Mouse (Mus musculus): ENCODE results near the gene Pgm2. TPM values are rescaled to one million over a fixed set of nuclear protein-coding genes. Genes with fewer than 3 reads are reported as not detected.

The Pgm2 gene
- polyA plus RNA-seq (2016; fragmentation: Nextera tagmentation; extraction: Ambion mirVana) = 21.1 and 27.8 TPM in 2 replicates

DNA sequence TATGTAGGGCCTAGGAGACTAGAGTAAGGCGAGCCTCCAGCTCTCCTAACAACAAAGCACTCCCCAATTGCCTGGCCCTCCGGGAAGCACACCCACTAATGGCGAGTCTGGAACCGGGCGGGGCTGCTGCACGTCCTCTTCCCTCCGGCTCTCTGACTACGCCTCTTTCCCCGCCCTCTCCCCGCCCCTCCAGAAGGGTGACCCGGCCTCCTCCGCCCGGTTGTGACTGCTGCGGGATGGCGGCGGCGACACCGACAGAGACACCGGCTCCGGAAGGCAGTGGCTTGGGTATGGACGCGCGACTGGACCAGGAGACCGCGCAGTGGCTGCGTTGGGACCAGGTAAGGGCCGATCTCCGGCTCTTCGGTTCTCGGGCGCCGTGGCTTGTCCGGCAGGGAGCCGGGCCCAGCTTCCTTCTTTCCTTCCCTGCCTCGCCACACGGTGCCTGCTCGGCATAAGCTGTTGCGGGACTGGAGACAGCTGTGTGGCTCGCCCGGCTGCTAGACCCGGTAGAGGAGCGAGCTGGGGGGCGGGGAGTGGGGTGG, at the start of gene Pgm2:
Gene Pgm2 (plus strand): TSS at position 203 of the 545 bp plus-strand sequence.
- peak; percentile 96 for DNase-seq (ENCODE audit: low spot score)
- peak within 1 kb of the TSS; percentile 90 for H3K27ac ChIP-seq
- under 1% methylated on average over 43 of the region's 43 CpGs for WGBS
- no peaks in the 10 kb centered on the region for H3K9me3 ChIP-seq
- H3K27me3 ChIP-seq (ENCODE audit: insufficient read depth, poor library complexity, severe bottlenecking) = no peaks in the 10 kb centered on the region
- H3K4me1 ChIP-seq = peaks cover 24% of the 10 kb centered on the region
- H3K4me3 ChIP-seq = peak within 1 kb of the TSS; percentile 85
- H3K36me3 ChIP-seq = peaks cover 8% of the 10 kb centered on the region

DNA sequence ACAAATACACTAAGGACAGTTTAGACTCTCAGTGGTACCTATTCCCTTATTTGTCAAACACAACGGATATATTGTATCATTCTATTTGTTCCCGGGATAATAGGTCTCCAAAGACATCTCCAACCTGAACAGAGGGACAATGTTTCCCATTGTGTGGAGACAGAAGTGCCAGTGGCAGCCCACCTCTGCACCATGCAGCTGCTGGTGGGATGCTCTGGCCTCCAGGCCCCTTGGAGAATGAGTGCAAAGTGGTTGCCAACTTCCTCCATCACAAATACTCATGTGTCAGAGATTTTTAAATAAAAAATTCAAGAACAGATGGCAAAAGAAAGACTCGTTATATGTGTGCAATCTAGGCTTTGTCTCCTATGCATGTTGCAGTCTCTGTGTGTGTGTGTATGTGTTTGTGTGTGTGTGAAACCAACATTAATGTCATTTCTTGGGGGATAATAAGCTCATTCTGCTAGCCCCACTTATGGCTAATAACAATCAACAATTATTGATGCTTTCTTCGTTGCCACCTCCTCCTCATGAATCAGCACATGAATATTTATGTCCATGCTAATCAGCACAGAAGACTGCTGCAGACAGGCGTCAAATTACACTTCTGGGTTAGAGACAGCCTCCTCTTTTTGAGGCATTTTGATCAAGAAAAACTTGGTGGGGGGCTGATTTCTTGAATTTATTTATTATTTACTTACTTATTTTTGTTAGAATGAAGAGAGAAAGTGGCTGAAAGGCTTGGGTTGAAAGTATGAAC, 48.9 kb upstream of the Pgm2 start:
- DNase-seq (ENCODE audit: low spot score) = no peak
- peaks cover 19% of the 10 kb centered on the region; the same call in 1 of the 2 replicates for H3K27me3 ChIP-seq (ENCODE audit: insufficient read depth, poor library complexity, severe bottlenecking)
- H3K4me1 ChIP-seq = no peaks in the 10 kb centered on the region
- no peaks in the 10 kb centered on the region for H3K9me3 ChIP-seq
- H3K36me3 ChIP-seq = no peaks in the 10 kb centered on the region
- 69% methylated on average over 5 of the region's 5 CpGs for WGBS
- H3K27ac ChIP-seq = no peak overlapping the region
- H3K4me3 ChIP-seq = no peak overlapping the region

DNA sequence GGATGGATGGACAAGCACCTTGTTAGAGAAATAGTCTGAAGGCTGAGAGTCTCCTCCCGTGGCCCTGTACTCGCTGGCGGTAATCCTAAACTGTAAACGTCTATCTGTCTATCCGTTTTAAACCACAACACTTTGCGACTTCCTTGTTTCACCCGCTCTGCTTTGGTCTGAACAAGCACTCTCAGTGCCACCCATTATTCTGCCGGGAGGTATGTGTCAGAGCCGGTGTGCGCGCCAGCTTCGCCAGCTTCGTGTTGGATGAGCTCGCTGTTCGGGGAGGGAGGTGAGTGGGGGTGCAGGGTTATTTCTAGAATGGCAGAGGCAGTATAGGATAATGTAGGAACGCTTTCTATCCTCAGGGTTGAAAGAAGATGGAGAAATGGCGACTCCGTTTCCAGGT, 48.0 kb upstream of the Pgm2 start:
- Histone ChIP-seq H3K4me3 (no peak overlapping the region), H3K9me3 (no peaks in the 10 kb centered on the region), H3K27me3 (ENCODE audit: insufficient read depth, poor library complexity, severe bottlenecking) (peaks cover 19% of the 10 kb centered on the region; the same call in 1 of the 2 replicates), H3K4me1 (no peaks in the 10 kb centered on the region), H3K27ac (no peak overlapping the region), H3K36me3 (no peaks in the 10 kb centered on the region)
- WGBS = 89% methylated on average over 18 of the region's 18 CpGs
- DNase-seq (ENCODE audit: low spot score) = no peak

GRCm38 (mm10) chr5:64045502-64045901, 47.2 kb upstream of the Pgm2 start:
- Histone ChIP-seq H3K4me1 (no peaks in the 10 kb centered on the region), H3K36me3 (no peaks in the 10 kb centered on the region), H3K4me3 (no peak overlapping the region), H3K27ac (no peak overlapping the region), H3K27me3 (ENCODE audit: insufficient read depth, poor library complexity, severe bottlenecking) (peaks cover 19% of the 10 kb centered on the region; the same call in 1 of the 2 replicates), H3K9me3 (no peaks in the 10 kb centered on the region)
- no peak for DNase-seq (ENCODE audit: low spot score)
- WGBS = 59% methylated on average over 8 of the region's 8 CpGs

DNA sequence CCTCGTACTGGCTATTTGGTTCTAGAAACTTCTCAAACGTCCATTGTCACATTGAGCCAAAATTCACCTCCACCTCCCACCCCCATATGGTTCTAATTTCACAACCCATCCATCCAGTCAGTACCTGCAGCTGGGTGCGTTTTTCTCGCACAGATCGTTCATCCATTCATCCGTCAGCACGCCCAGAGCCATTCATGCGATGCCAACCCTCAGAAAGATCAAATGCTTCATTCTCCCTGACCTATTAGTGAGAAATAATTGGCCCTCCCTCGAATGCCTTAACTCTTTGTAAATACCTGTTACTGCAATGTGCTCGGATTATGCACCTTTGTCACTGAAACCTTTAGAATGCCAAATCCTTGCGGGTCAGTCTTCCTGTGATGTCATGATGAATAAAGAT, 45.8 kb upstream of the Pgm2 start:
- H3K27me3 ChIP-seq (ENCODE audit: insufficient read depth, poor library complexity, severe bottlenecking) = peaks cover 19% of the 10 kb centered on the region; the same call in 1 of the 2 replicates
- H3K9me3 ChIP-seq = no peaks in the 10 kb centered on the region
- H3K4me3 ChIP-seq = no peak overlapping the region
- no peaks in the 10 kb centered on the region for H3K36me3 ChIP-seq
- 76% methylated on average over 11 of the region's 11 CpGs for WGBS
- H3K27ac ChIP-seq = no peak overlapping the region
- no peak for DNase-seq (ENCODE audit: low spot score)
- H3K4me1 ChIP-seq = no peaks in the 10 kb centered on the region

DNA sequence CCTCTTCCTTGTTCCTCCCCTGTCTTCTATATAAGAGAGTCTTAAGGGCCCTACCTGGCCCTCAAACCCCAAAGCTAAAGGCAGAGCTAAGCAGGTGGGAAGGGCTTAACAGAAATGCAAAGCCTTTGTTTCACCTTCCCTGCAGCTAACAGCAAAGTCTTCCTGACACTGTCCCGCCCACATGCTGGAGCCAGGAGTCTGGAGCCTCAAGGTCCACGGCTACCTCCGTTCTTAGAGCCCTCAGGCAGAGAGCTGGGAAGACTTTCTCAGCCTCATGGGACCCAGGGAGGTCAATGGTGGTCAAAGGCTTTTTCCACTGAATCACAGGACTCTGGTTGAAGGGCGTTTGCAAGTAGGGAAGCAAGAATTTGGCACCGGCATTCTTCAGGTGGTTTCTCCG, 44.8 kb upstream of the Pgm2 start:
- H3K27me3 ChIP-seq (ENCODE audit: insufficient read depth, poor library complexity, severe bottlenecking) = peaks cover 19% of the 10 kb centered on the region; the same call in 1 of the 2 replicates
- no peaks in the 10 kb centered on the region for H3K4me1 ChIP-seq
- H3K9me3 ChIP-seq = no peaks in the 10 kb centered on the region
- DNase-seq (ENCODE audit: low spot score) = no peak
- no peaks in the 10 kb centered on the region for H3K36me3 ChIP-seq
- no peak overlapping the region for H3K27ac ChIP-seq
- WGBS = 43% methylated on average over 6 of the region's 6 CpGs
- H3K4me3 ChIP-seq = no peak overlapping the region

GRCm38 (mm10) chr5:64048605-64049004, 44.1 kb upstream of the Pgm2 start:
- H3K4me3 ChIP-seq = no peak overlapping the region
- no peaks in the 10 kb centered on the region for H3K4me1 ChIP-seq
- 60% methylated on average over 3 of the region's 3 CpGs for WGBS
- H3K27ac ChIP-seq = no peak overlapping the region
- H3K27me3 ChIP-seq (ENCODE audit: insufficient read depth, poor library complexity, severe bottlenecking) = peaks cover 19% of the 10 kb centered on the region; the same call in 1 of the 2 replicates
- no peak for DNase-seq (ENCODE audit: low spot score)
- no peaks in the 10 kb centered on the region for H3K9me3 ChIP-seq
- H3K36me3 ChIP-seq = no peaks in the 10 kb centered on the region

- H3K27ac ChIP-seq = no peak overlapping the region
- 76% methylated on average over 5 of the region's 5 CpGs for WGBS
These were observed 43.5 kb upstream of the Pgm2 start for GRCm38 (mm10) chr5:64049256-64049655.

DNA sequence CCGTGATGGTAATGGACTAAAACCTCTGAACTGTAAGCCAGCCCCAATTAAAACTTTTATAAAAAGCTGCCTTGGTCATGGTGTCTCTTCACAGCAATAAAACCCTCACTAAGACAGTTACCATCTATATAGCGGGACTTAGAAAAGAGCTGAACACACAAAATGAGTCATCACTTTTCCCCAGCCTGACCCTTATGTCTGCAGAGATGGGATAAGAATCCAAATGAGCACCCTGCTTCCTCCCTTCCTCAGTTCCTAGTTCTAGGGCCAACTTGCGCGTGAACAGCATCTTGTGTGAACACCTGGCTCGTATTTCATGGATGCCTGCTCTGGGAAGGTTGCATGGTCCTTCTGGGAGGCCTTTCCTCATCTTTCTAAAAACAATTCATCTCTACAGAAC, 39.7 kb upstream of the Pgm2 start:
- 85% methylated on average over 5 of the region's 5 CpGs for WGBS
- no peaks in the 10 kb centered on the region for H3K36me3 ChIP-seq
- H3K9me3 ChIP-seq = no peaks in the 10 kb centered on the region
- H3K4me1 ChIP-seq = no peaks in the 10 kb centered on the region
- H3K27me3 ChIP-seq (ENCODE audit: insufficient read depth, poor library complexity, severe bottlenecking) = peaks cover 20% of the 10 kb centered on the region; the same call in 1 of the 2 replicates
- no peak for DNase-seq (ENCODE audit: low spot score)
- H3K27ac ChIP-seq = no peak overlapping the region
- H3K4me3 ChIP-seq = no peak overlapping the region

More at GRCm38 (mm10) chr5:64049256-64049655, 43.5 kb upstream of the Pgm2 start:
- no peak for DNase-seq (ENCODE audit: low spot score)
- Histone ChIP-seq H3K4me1 (no peaks in the 10 kb centered on the region), H3K27me3 (ENCODE audit: insufficient read depth, poor library complexity, severe bottlenecking) (peaks cover 19% of the 10 kb centered on the region; the same call in 1 of the 2 replicates), H3K9me3 (no peaks in the 10 kb centered on the region), H3K4me3 (no peak overlapping the region), H3K36me3 (no peaks in the 10 kb centered on the region)

DNA sequence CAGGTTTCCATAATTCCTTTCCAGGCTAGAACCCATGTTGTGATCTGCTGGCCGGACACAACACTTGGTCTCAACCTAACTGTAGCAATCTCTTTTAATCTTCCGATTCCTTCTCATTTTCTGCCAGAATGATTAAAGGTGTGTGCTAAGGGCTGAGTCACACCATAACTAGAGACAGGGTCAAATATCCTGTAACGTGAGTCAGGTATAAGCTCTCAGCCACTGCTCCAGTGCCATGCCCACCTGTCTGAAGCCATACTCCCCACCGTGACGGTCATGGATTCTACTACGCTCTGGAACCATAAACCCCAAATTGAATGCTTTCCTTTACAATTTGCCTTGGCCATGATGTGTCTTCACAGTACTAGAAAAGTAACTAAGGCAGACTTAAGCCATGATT, 36.5 kb upstream of the Pgm2 start:
- H3K36me3 ChIP-seq = no peaks in the 10 kb centered on the region
- no peak overlapping the region for H3K27ac ChIP-seq
- WGBS = 91% methylated on average over 6 of the region's 6 CpGs
- H3K9me3 ChIP-seq = 0 out of 2 replicates have a peak, but pooled peaks cover 2% of the 10 kb centered on the region
- H3K27me3 ChIP-seq (ENCODE audit: insufficient read depth, poor library complexity, severe bottlenecking) = peaks cover 45% of the 10 kb centered on the region
- no peak overlapping the region for H3K4me3 ChIP-seq
- no peak for DNase-seq (ENCODE audit: low spot score)
- no peaks in the 10 kb centered on the region for H3K4me1 ChIP-seq

DNA sequence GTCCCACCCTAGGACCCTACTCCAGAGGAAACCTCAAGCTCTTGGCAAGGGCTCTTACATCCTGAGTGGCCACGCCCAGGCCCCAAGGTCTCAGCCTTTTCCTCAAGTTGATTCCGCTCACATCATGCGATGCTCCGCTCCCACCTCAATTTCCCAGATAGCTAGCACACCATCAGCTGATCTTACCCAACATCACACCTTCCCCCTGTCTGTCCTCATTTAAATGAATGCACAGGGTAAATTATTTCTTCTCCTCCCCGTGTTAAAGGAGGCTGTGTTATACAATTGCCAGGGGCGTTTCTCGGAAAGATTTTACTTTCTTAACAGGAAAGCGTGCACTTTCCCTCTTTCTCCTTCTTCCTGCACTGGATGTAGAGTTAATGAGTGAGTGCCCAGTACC, 31.9 kb upstream of the Pgm2 start:
- H3K4me1 ChIP-seq = peaks cover 14% of the 10 kb centered on the region
- H3K27me3 ChIP-seq (ENCODE audit: insufficient read depth, poor library complexity, severe bottlenecking) = peaks cover 75% of the 10 kb centered on the region
- WGBS = 90% methylated on average over 8 of the region's 8 CpGs
- H3K27ac ChIP-seq = no peak overlapping the region
- no peaks in the 10 kb centered on the region for H3K36me3 ChIP-seq
- H3K9me3 ChIP-seq = 0 out of 2 replicates have a peak, but pooled peaks cover 2% of the 10 kb centered on the region
- no peak for DNase-seq (ENCODE audit: low spot score)
- H3K4me3 ChIP-seq = no peak overlapping the region

- H3K4me1 ChIP-seq = peaks cover 19% of the 10 kb centered on the region
- WGBS = 80% methylated on average over 7 of the region's 7 CpGs
- H3K9me3 ChIP-seq = 0 out of 2 replicates have a peak, but pooled peaks cover 2% of the 10 kb centered on the region
- no peak for DNase-seq (ENCODE audit: low spot score)
- H3K4me3 ChIP-seq = no peak overlapping the region
- no peak overlapping the region for H3K27ac ChIP-seq
- H3K36me3 ChIP-seq = no peaks in the 10 kb centered on the region
- peaks cover 69% of the 10 kb centered on the region for H3K27me3 ChIP-seq (ENCODE audit: insufficient read depth, poor library complexity, severe bottlenecking)
These were observed 31.1 kb upstream of the Pgm2 start for GRCm38 (mm10) chr5:64061643-64062042.

- H3K4me3 ChIP-seq = no peak overlapping the region
- peaks cover 71% of the 10 kb centered on the region for H3K27me3 ChIP-seq (ENCODE audit: insufficient read depth, poor library complexity, severe bottlenecking)
- 82% methylated on average over 4 of the region's 4 CpGs for WGBS
- no peak for DNase-seq (ENCODE audit: low spot score)
- 0 out of 2 replicates have a peak, but pooled peaks cover 2% of the 10 kb centered on the region for H3K9me3 ChIP-seq
- H3K36me3 ChIP-seq = no peaks in the 10 kb centered on the region
- H3K27ac ChIP-seq = no peak overlapping the region
- peaks cover 23% of the 10 kb centered on the region for H3K4me1 ChIP-seq
These were observed 29.7 kb upstream of the Pgm2 start for GRCm38 (mm10) chr5:64062882-64063621.

All from heart, embryonic 10.5 days (tissue).